Mouse (Mus musculus) E14TG2a.4 (cell line): ENCODE measurements around the gene Eya2.

Experiments
- CTCF ChIP-seq: conservative IDR thresholded peaks from 2 replicates; pipeline ENCODE4 v1.5.1; 2014; ENCODE audit warnings: low read length
- POU5F1 ChIP-seq: IDR thresholded peaks from 2 replicates; pipeline ENCODE4 v1.6.1; 2014; ENCODE audit warnings: low read length, borderline replicate concordance

DNA sequence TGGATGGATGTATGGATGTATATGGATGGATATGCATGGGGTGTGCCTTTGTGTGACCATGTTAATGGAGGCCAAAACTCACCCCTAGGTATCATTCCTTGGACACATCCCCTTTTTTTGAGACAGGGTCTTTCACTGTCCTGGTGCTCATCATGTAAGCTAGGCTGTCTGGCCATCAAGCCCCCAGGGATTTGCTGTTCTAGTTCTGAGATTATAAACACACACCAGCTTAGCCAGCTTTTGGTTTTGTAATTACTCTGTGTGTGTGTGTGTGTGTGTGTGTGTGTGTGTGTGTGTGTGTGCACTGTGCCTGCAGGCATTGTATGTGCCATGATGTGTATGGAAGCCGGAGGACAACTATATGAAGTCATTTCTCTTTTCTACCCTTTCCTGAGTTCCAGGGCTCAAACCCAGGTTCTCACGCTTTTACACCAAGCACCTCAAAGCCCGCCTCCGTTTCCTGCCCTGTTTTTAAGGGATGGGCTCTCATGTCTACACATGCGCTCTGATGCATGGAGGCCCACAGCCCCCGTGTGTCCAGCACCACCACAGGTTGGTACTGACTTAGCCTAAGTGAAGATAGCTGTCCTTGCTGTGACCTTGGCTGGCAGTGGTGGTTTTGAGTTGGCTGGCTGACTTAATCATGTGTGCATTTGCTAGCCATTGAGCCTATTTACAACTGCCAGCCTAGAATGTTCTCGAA is 16.9 kb downstream of the Eya2 start:
- TF ChIP-seq CTCF = no peak
- no peak for TF ChIP-seq POU5F1
